Mouse (Mus musculus) testis, adult 2 months (tissue): ENCODE data around the gene Ssbp3. TPM values are rescaled to one million over a fixed set of nuclear protein-coding genes. Genes with fewer than 3 reads are reported as not detected.

Experiments used
- H3K27ac ChIP-seq: fragments of 200-500 bp; 2 replicates; pipeline ENCODE4 v1.5.1; 2012; ENCODE audit warnings: low read depth, low read length; ENCODE audit not compliant: control insufficient read depth, insufficient read depth
- H3K27me3 ChIP-seq: fragments of 200-500 bp; 2 replicates; pipeline ENCODE4 v1.6.1; 2012; ENCODE audit warnings: mild to moderate bottlenecking, low read length, moderate library complexity; ENCODE audit not compliant: control insufficient read depth, insufficient read depth
- H3K36me3 ChIP-seq: fragments of 200-500 bp; 2 replicates; pipeline ENCODE4 v1.6.1; 2012; ENCODE audit warnings: mild to moderate bottlenecking, low read length; ENCODE audit not compliant: control insufficient read depth, insufficient read depth
- H3K4me1 ChIP-seq: fragments of 200-500 bp; 2 replicates; pipeline ENCODE4 v1.6.1; 2012; ENCODE audit warnings: low read length; ENCODE audit not compliant: control insufficient read depth, insufficient read depth
- H3K4me3 ChIP-seq: fragments of 200-500 bp; 2 replicates; pipeline ENCODE4 v1.5.1; 2012; ENCODE audit warnings: low read depth, mild to moderate bottlenecking, low read length, moderate library complexity, mixed read lengths; ENCODE audit not compliant: control insufficient read depth
- CTCF ChIP-seq: fragments of 200-500 bp; IDR thresholded peaks from 2 replicates; pipeline ENCODE4 v1.5.1; 2012; ENCODE audit warnings: low read depth, mild to moderate bottlenecking, inconsistent platforms, low read length, moderate library complexity; ENCODE audit not compliant: control insufficient read depth, insufficient read depth, insufficient replicate concordance
- POLR2A ChIP-seq: fragments of 200-500 bp; IDR thresholded peaks from 2 replicates; pipeline ENCODE4 v1.6.1; 2012; ENCODE audit warnings: low read depth, mild to moderate bottlenecking, inconsistent platforms, low read length, moderate library complexity; ENCODE audit not compliant: control insufficient read depth
- polyA plus RNA-seq: library from polyadenylated mRNA; depleted of rRNA; stranded (reverse); fragments of >200 nt; gene quantifications from 2 replicates; pipeline ENCODE4 v1.2.3, GENCODE M21; 2012

Ssbp3 gene
- polyA plus RNA-seq, 1 experiment = 38.3 TPM

- Histone ChIP-seq H3K27me3 (no peaks in the 10 kb centered on the region), H3K27ac (no peak overlapping the region), H3K36me3 (no peaks in the 10 kb centered on the region), H3K4me3 (no peak overlapping the region), H3K4me1 (no peaks in the 10 kb centered on the region)
- TF ChIP-seq POLR2A (no peak), CTCF (no peak)
Measured at GRCm38 (mm10) chr4:107075456-107075855, 165.0 kb downstream of the Ssbp3 start.

DNA sequence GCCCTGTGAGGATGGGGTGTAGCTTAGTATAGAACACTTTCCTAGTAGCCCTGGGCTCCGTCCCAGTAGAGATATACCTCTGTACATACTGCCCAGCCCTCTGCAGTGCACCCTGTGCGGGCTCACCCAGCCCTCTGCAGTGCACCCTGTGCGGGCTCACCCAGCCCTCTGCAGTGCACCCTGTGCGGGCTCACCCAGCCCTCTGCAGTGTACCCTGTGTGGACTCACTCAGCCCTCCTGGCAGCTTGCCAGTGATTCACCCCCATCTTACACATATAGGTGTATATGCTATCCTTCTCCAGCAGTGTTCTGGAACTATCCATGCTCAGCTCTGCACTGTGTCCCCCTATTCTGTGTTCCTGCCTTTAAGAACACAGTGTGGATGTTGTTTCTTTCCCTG is 168.4 kb downstream of the Ssbp3 start:
- Histone ChIP-seq H3K27ac (no peak overlapping the region), H3K36me3 (no peaks in the 10 kb centered on the region), H3K4me3 (no peak overlapping the region), H3K27me3 (no peaks in the 10 kb centered on the region), H3K4me1 (no peaks in the 10 kb centered on the region)
- TF ChIP-seq POLR2A = no peak
- no peak for TF ChIP-seq CTCF

DNA sequence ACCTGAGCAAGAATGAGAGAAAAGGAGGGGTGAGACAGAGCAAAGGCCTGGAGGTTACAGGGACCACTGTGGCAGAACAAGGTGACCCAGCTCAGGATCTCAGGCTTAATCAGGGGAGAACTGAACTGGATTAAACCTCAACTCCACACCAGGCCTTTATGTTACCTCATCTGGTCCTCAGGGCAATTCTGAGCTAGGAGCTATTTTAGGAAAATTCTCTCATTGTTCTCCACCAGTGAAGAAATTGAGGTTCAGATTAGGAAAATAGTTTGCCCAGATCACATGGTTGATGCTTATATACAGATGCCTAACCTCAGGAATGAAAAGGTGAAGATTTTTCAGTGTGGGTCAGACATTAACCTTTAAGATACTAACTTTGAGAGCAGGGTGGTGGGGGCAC is 169.2 kb downstream of the Ssbp3 start:
- no peaks in the 10 kb centered on the region for H3K4me1 ChIP-seq
- H3K36me3 ChIP-seq = no peaks in the 10 kb centered on the region
- no peak for TF ChIP-seq POLR2A
- no peak for TF ChIP-seq CTCF
- H3K4me3 ChIP-seq = no peak overlapping the region
- H3K27ac ChIP-seq = no peak overlapping the region
- no peaks in the 10 kb centered on the region for H3K27me3 ChIP-seq

GRCm38 (mm10) chr4:107082185-107082584 is 171.7 kb downstream of the Ssbp3 start:
- TF ChIP-seq POLR2A (no peak), CTCF (no peak)
- H3K27ac ChIP-seq = no peak overlapping the region

GRCm38 (mm10) chr4:107083126-107083525 is 172.6 kb downstream of the Ssbp3 start:
- peaks cover 3% of the 10 kb centered on the region for H3K4me1 ChIP-seq
- TF ChIP-seq CTCF (peak; percentile 19; the same call in 1 of the 2 replicates), POLR2A (no peak)
- no peak overlapping the region for H3K4me3 ChIP-seq
- no peaks in the 10 kb centered on the region for H3K27me3 ChIP-seq
- H3K27ac ChIP-seq = no peak overlapping the region
- H3K36me3 ChIP-seq = no peaks in the 10 kb centered on the region

More at GRCm38 (mm10) chr4:107082185-107082584, 171.7 kb downstream of the Ssbp3 start:
- H3K4me1 ChIP-seq = peaks cover 3% of the 10 kb centered on the region
- H3K27me3 ChIP-seq = no peaks in the 10 kb centered on the region
- no peaks in the 10 kb centered on the region for H3K36me3 ChIP-seq
- no peak overlapping the region for H3K4me3 ChIP-seq

DNA sequence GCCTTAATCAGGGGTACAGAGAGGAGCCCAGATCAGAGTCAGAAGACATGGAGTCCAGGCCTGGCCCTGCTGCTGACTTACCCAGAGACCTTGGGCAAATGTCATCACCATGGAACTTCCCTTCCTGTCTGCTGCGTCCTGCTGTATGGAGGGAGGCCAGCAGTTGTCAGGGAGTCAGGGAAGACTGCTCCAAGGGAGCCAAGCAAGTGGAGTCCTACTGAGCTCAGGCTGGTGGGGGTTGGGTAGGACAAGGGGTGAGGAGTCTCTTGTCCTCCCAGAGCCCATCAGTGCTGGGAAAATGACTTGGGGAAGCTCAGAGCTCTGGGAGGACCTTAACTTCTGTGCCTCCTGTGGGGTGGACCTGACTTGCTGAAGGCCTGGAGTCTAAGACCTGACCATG is 173.8 kb downstream of the Ssbp3 start:
- Histone ChIP-seq H3K36me3 (no peaks in the 10 kb centered on the region), H3K27me3 (no peaks in the 10 kb centered on the region), H3K4me1 (peaks cover 3% of the 10 kb centered on the region), H3K4me3 (peak overlapping the region; percentile 35), H3K27ac (no peak overlapping the region)
- TF ChIP-seq CTCF (no peak), POLR2A (no peak)

GRCm38 (mm10) chr4:107084858-107085257 is 174.4 kb downstream of the Ssbp3 start:
- Histone ChIP-seq H3K4me1 (peaks cover 3% of the 10 kb centered on the region), H3K4me3 (peak overlapping the region; percentile 35), H3K27me3 (no peaks in the 10 kb centered on the region), H3K27ac (no peak overlapping the region), H3K36me3 (no peaks in the 10 kb centered on the region)
- TF ChIP-seq POLR2A = no peak
- TF ChIP-seq CTCF = no peak

DNA sequence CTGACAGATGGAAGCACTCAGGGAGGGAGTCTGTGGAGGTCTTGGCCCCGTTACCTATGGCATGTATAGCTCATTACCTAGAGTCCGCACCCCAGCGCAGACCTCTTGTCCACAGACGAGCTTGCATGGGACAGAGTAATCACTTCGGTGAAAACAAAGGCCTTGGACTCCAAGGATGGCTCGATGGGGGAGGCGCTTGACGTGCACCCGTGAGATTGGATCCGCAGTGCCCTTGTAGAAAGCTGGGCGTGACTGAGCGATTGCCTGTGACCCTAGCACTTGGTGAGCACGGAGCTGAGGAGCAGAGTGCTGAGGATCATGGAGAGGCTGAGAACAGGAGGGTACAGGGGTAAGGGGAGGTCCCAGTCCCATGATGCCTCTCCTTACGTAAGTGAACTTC is 181.2 kb downstream of the Ssbp3 start:
- no peaks in the 10 kb centered on the region for H3K36me3 ChIP-seq
- H3K4me3 ChIP-seq = no peak overlapping the region
- no peak for TF ChIP-seq CTCF
- no peak for TF ChIP-seq POLR2A
- no peaks in the 10 kb centered on the region for H3K27me3 ChIP-seq
- 0 out of 2 replicates have a peak overlapping the region, but pooled peaks have one; percentile 36 for H3K27ac ChIP-seq
- no peaks in the 10 kb centered on the region for H3K4me1 ChIP-seq
